Mouse (Mus musculus) kidney, postnatal 10 days (tissue): ENCODE measurements around the gene Dio1.

ENCODE experiments used
- DNase-seq: peaks from one replicate; pipeline ENCODE4 v3.0.0; 2021; ENCODE audit warnings: mixed read lengths

The Dio1 gene

DNA sequence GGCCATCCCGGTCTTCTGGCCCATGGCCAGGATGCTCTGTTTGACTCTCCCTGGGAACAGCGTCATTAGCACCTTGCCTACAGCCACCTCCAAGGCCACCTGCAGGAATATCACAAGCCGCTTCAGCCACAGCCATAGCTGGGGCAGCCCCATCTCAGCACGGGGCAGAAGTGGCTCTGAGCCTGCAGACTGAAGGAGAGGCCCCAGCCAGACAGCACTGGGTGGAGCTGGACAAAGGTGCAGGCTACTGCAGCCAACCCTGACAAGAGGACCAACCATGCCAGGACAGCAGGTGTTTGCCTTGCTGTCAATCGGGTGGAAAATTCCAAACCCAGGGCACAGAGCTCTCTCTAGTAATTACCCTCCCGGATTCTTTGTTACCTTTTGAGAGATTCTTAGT is at the start of gene Dio1:
Dio1 (minus strand) TSS at position 204 of the 400 bp plus-strand sequence.
- peak; percentile 69 for DNase-seq

DNA sequence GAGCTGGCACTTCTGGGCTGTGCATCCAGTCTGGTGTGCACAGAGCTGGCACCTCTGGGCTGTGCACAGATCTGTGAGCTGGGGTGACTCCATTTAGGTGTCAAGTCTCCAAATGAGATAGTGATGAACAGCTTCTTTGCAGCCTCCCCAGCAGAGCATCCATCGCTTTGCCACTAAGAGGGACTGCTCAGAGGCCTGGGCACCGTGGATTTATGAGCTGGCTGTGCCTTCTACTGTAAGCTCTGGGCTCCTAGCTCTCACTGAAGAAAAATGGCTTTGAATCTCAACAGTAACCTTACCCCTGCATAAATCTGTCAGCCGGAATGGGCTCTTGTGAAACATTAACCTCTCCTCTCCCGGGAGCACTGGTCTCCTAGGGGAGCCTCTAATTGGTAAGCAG is 47.6 kb upstream of the Dio1 start:
- DNase-seq = peak; percentile 24

DNA sequence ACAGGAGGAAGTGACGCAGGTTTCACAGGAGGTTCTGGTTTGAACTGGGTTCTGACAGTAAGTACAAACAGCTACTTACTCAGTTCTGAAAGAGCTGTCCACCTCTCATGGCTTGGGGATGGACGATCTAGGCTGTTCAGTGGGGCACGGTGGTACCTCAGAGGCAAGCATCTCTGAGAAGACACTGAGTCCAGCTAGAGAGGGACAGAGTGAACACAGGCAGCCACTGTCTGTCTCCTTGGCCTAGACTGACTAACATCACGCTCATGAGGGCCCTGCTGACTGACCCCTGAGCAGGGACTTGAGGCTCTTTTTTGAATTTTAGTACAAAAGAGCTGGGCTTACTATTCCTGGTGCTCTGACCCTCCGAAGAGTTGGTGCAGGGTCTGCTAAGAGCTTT is 47.2 kb upstream of the Dio1 start:
- no peak for DNase-seq

DNA sequence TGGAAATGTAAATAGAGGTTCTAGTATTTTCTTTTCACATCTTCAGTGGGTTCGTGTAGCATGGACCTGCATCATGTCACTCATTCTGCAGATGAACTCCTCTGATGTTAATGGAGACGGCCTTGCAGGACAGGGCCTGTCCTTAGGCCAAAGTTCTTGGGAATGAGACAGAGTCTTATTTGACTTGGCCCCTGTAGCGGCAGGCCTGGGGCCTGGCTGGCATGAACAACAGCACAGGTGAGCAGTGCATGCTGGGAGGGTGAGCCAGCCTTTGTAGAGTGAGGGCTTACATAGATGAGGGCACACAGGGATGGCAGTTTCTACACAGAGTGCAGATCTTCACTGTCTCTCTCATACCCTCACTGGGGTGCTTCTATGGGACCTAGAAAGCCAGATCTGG is 46.6 kb upstream of the Dio1 start:
- peak; percentile 19 for DNase-seq

DNA sequence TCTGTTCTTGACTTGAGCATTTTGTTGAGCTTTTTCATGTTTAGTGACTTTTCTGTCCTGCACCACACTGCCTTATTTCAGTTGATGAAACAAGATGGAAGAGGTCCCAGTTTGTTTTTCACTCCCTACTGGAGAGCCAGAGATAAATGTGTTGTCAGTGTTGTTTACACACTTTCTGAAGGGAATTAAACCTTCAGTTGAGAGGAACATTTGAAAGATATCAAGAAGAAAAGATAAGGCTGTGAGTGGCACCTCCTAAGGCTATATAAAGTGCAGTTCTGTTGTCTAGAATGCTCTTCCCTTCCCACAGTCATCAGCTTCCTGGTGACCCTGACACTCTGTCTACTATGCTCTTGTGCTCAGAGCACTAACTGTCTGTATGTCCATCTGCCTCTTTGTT is 44.4 kb upstream of the Dio1 start:
- no peak for DNase-seq

DNA sequence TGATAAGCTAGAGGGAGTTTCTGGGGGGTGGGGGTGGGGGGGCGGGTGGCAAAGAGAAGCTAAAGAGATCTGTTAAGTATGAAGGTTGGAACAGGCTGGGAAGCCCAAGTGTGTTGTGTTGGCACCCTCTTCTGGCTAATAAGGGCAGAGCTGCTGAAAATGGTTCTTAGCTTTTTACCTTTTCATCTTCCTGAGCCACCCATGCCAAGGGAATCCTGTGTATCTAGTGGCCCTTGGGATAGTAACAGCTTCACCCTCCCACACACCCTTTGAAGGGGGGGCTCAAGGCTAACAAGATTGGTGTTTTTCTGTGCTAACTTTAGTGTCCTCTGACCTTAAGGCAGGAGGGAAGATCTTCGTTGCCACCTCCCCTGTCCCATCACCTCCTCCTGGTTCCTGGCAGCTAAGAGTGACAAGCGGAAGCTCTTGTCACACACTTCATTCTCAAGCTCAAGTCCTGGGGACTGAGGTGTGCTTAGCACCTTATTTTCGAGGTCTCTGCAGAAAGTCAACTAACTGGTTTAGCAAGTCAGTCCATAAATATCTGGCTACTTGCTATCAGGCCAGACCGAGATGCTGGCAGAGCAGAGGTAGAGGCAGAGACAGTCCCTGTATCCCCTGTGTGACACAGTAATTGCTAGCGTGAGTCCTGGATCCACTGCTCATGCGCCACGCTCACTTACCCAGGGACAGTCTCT is 42.5 kb upstream of the Dio1 start:
- DNase-seq = peak; percentile 54

DNA sequence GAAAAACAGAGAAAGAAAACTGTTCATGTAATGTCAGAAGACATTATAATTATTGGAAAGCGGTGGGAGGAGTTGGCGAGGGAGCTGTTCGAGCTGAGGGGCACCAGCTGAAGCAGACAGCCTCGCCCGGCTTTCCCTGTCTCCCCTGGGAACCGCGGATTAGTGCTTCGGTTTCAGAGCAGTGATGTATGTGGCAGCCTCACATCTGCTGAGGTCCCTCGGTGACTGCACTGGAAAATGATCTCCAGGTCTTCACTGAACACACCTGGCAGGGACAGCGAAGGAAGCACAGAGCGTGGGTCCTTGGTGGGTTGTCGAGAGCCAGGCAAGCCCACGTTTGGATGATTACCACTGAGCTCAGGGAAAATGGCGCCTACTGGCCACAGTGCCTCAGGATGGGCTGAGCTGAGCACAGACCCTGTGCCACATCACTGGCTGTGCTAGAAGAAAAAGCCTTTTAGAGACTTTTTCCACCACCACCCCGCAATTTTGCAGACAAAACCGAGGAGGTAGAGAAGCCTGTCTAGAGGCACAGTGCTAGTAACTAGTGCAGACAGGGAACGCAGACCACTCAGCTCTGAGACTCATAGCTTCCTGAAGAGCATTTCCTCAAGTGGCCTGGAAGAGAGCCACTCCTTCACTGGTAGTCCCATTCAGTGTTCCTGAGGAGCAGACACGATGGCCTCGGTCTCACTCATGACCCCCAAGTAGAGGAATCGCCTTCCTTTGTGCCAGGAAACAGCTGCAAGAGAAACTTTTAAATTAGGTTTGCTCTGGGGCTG is 41.8 kb upstream of the Dio1 start:
- DNase-seq = peak; percentile 31

DNA sequence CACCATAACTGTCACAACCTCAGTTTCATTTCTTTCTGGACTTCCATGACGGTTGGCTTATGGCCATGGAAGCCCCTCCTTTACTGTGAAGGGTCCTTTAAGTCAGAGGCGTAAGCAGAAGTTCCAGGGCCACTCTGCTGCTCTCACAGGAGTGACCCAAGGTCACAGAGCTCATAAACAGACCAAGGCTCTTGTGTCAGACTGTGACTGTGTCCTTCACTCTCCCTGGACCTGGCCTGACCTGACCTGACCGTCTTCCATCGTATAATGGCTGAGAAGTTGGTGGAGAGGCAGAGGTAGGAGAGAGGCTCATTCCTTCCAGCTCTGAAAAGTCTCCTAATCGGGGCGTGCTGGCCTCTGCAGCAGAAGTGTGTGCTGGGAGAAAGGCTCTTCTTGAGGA is 40.3 kb upstream of the Dio1 start:
- no peak for DNase-seq

DNA sequence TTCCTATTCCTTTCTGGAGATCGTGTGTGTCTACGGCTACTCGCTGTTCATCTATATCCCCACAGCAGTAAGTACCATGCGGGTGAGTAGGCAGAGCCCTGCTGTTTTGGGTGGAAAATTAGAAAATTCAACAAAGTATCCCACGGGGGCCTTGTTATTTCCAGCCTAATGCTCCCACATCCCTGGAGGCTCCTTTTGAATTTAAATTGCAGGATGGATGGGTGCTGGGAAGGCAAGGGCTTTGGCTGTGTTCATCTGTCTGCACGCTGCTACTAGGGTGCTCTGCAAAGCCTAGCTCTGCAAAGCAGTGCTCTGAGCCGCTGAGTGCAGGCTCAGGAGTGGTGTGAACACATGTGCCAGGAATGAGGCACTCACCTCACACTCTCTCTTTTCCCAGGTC is 37.6 kb upstream of the Dio1 start:
- DNase-seq = no peak

DNA sequence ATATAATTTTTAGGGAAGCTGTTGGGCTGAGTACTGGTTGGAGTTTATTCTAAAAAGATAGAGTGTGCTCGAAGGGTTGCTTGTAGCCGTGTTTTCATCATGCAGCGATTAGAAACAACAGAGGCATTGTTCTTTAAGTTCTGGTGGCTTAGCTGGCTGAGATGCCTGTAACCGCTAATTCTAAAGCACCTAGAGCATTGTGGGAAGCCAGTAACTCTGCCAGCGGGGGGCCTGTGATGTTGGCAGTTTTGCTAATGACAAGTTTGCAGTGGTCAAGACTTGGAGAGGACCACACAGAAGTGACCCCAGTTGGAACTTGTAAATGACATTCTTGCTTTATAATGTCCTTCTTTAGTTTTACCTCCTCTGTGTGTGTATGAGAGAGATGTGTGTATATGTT is 34.4 kb upstream of the Dio1 start:
- DNase-seq = no peak

DNA sequence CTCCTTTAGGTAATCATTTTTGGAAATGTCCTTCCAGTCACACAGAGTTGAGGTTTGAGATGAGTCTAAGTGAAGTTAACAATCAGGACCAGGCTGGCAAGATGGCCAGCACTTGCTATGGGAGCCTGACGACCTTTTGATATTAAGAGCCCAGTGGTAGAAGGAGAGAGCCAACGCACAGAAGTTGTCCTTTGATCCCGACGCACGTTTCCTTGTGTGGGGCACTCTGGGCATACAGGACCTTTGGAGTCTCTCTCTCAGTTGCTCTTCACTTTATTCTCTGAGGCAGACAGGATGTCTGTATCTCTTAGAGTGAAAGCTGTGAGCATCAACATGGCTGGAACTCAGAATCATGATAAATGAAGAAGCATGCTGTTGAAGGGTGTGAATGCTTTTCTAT is 30.5 kb upstream of the Dio1 start:
- DNase-seq = no peak

DNA sequence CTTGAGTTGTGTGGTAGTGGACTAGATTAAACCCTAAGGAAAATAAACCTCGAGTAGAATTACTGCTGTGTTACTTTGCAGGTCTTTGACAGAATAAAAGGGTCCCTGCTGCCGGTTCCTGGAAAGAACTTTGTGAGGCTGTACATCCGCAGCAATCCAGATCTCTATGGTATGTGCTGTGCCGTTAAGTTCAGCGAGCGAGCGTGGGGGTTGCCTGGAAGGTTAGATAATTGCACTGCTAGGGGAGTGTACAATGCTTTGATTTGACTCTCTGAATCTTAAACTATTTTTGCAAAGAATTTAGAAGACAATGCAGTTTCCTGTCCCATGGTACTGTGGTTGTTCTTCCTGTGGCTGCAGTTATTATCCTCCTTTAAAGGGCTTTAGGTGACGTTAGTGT is 29.4 kb upstream of the Dio1 start:
- no peak for DNase-seq

DNA sequence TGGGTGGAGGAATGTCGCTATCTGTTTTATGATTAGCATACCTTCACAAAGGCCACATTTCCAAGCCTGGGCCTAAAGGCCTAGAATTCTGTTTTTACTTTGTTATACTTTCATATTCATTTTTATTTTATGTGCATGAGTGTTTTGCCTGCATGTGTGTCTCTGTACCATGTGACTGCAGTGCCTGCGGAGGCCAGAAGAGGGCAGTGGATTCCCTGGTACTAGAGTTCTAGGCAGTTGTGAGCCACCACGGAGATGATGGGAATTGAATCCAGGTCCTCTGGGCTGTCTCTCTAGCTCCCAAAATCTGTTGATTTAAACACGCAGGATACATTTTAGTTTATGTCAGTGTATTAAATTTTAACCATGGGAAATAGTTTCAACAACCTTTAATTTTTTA is 26.5 kb upstream of the Dio1 start:
- DNase-seq = no peak

DNA sequence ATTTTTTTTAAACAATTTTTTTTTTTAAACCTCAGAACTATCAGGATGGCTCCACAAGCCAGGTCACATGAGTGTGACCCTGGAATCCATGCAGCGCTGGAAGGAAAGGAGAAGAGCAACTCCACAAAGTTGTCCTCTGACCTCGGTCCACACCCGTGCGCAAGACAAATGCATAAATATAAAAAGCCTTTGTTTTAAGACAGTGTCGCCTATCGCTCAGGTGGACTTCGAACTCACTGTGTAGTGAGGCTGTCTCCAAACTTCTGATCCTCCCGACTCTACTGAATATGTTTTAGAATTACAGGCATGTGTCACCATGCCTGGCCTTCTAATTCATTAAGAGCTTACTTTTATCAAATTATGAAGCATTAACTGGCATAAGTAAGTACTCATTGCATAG is 21.6 kb upstream of the Dio1 start:
- no peak for DNase-seq

DNA sequence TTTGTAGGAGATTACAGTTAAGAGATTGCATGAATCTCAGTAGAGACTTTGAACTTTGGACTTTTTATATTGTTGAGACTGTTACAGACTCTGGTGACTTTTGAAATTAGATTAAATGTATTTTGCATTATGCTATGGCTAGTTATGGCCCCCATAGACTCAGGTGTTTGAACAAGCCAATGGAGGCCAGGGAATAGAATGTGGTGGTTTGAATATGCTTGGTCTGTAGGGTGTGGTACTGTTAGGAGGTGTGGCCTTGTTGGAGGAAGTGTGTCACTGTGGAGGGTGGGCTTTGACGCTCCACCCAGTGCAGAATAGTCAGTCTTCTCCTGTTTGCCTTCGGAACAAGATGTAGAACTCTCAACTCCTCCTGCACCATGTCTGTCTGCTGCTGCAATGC is 16.1 kb upstream of the Dio1 start:
- no peak for DNase-seq

DNA sequence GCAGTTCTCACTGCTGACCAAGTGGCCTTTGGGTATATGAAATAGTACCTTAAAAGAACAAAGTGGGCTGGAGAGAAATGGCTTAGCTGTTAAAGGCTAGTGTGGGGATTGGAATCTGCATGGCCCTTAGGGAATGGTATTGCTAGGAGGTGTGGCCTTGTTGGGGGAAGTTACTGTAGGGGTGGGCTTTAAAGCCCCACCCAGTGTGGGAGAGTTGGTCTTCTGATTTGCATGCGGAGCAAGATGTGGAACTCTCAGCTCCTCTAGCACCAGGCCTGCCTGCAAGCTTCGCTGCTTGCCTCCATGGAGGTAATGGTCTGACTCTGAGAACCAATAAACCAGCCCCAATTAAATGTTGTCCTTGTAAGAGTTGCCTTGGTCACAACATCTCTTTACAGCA is 14.1 kb upstream of the Dio1 start:
- no peak for DNase-seq

DNA sequence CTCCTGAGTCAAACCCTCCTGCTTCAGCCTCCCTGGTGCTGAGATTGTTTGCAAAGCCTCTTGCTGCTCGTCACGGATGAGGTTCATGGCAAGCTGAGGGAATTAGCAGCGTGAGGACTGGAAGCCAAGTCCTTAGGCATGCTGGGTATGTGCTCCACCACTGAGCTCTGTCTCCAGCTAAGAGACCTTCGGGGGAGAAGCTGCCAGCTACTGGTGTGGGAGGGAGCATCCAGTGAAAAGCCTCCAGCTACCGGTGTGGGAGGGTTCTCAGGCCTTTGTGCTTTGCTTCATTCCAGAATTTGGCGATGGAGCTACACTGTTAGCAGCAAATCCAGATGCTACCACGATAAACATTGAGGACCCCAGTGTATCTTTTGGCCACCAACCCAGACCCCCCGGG is 11.7 kb upstream of the Dio1 start:
- no peak for DNase-seq

DNA sequence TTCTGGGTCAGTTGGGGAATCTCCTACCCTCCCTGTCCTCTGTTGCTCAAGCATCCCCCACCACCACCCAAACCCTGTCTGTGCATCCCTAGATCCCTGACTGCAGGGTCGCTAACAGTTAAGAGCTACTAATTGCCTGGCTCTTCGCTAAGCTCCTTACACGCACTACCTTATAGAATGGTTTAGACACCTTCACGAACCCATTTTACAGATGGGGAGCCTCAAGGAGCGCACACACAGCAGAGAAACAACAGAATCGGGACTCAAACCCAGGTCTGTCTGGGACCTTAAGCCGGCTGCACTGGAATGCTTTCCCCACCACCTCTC is 7.5 kb upstream of the Dio1 start:
- no peak for DNase-seq

DNA sequence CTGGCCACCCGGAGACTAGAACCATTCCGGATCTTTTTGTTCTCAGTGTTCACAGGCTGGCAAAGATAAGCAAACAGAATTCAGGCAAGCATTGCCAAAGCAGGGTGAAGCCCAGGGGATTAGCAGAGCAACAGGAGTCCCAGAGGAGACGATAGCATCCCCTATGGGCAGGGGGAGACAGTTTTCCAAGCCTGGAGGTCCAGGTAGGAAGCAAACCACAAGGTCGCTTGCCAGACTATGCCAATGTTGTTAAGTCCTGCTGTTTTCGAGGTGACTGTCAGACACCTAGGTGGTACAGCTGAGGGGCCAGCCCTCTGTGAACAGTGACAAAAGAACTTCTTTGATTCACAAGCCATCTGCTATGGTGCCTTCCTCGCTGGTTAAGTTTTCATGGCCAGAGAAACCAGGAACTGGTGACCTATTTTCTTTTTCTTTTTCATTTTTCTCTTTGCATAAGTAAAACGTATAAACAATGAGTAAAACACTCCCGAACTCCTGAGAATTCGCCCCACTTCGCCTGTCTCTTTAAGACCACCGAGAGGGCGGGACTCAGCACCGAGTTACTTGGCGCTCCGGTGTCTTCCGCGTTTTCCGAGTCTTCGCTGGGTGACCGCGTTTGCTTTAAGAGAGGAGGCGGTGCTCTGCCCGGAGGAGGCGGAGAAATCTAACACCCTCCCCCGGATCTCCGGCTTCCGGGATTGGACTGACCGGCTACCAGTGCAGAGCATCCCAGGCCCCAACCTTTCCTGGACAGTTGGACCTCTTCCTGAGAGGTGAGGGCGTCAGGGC is 6.9 kb upstream of the Dio1 start, which contains the start of gene Yipf1:
Yipf1 (plus strand) TSS at position 674 of the 789 bp plus-strand sequence.
- DNase-seq = peak; percentile 94

DNA sequence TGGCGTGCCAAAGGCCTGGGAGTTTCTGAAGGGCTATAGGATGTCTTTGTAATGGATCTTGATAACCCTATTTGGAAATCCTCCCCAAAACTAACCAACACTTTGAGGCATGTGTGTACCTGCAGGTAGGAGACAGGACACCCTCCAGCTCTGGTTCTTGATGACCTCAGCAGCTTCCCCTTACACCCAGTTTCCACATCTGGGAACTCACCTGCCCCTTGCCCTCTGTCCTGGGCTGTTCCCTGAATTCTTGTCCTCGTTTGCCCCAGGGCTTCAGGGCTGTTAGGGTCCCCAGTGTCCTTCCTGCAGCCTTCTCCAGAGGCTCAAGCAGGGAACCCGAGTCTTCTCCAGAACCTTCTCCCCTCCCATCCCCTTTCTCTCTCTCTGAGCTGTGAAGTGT is 3.4 kb downstream of the Dio1 start:
- DNase-seq = no peak

DNA sequence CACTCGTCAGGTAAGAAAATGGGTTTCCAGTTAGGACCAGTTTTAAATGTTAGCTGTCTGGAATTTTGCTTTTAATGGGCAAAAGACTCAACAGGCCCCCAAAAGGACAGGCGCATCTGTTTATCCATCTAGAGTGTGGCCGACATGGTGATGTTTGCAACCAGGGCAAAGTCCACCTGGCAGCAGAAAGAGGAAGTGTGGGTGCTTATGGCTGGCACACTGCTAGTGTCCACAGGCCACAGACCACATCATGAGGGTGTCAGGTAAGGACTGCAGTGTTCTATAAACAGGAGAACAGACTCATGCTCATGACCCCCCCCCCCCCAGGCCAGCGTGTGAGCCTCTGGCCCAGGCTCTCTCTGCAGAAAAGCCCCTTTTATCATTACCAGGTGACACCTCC is 4.1 kb downstream of the Dio1 start:
- peak; percentile 56 for DNase-seq

DNA sequence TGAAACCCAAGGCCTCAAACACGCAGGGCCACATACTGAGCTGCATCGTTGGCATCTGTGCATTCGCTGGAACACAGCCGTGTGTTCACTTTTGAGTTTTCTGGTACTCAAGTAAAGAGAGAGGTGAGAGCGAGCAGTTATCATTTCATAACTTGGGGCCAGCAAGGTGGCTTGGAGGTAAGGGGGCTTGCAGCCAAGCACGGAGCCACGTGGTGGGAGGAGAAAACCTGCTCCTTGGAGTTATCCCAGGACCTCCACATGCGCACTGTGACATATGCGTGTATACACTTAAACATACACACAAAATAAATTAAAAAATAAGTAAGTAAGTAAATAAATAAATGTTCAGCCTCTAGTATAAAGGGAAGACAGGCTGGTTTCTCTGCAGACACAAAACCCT is 4.7 kb downstream of the Dio1 start:
- DNase-seq = no peak

DNA sequence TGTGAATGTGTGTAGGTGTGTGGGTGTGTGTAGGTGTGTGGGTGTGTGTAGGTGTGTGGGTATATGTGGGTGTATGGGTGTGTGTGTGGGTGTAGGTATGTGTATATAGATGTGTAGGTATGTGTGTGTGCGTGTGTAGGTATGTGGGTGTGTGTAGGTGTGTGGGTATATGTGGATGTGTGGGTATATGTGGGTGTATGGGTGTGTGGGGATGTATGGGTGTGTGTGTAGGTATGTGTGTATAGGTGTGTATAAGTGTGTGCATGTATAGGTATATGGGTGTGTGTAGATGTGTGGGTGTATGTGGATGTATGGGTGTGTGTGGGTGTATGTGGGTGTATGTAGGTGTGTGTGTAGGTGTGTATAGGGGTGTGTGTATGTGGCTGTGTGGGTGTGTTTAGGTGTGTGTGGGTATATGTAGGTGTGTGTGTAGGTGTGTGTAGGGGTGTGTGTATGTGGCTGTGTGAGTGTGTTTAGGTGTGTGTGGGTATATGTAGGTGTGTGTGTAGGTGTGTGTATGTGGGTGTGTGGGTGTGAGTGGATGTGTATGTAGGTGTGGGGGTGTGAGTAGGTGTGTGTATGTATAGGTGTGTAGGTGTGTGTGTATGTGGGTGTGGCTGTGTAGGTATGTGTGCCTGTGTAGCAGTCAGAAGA is 5.9 kb downstream of the Dio1 start:
- DNase-seq = no peak
